8 mouse cellular contexts compared by ENCODE assay signal in the genomic region with DNA sequence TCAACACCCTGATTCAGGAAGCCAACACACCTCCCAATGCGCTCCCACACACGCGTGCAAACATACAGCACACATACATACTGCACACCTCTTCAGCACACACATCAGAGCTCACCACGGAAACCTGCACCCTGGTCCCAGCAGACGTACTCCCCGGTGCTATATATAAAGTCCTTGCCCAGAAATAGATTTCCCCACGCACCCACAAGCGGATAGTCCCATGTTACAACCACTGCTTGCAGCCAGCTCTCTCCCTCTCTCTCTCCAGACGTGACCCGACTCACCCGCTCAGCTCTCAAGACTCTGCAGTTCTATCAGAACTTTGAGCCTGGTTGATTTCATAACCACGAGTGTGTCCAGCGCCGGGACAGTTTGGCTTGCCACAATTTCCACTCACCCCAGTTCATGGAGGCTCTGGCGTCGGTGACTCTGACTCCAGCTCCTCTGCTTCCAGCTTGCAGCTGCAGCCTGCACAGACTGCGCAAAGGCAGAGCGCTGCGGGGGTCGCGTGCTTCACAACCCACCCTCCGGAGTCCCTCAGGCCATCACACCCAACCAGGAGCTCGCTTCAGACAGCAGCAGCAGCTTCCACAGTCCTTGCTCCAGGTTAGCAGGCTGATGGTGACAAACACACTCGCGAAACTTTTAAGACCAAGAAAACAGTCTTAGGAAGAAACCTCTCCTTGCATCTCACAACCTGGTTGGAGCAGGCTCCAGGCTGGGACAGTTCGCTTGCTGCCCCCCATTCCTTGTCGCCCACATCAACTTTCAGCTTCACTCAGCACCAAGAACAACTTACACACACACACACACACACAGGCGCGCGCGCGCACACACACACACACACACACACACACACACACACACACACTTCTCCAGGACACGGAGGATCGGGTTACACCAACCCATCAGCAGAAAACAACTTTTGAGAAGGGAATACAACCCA. TPM values are rescaled to one million over a fixed set of nuclear protein-coding genes. Genes with fewer than 3 reads are reported as not detected.
DNase-seq lines count a peak whose midpoint lies in the region; ATAC-seq and TF ChIP-seq lines count a peak whose summit lies in the region.

No protein-coding gene starts in this region.

- peak overlapping the region; percentile 71 for H3K4me2 ChIP-seq in forebrain, postnatal 0 days (ENCODE audit: low read depth)
- peak overlapping the region; percentile 66 for H3K4me2 ChIP-seq in liver, embryonic 15.5 days
- peak overlapping the region; percentile 81 for H3K4me2 ChIP-seq in neural tube, embryonic 13.5 days

- peak; percentile 5 for DNase-seq in cerebellum, adult 11 months
- peak; percentile 34 for DNase-seq in forebrain, postnatal 0 days
- peak; percentile 59 to 65 for DNase-seq in heart, postnatal 14 days
- DNase-seq in kidney, postnatal 4 days: peak; percentile 65 to 79
- DNase-seq in urinary bladder, postnatal 36 days (ENCODE audit: low spot score in 2 of 2): peak; percentile 46 to 67

- no peaks in the 10 kb centered on the region for H3K36me3 ChIP-seq in E14TG2a.4 (ENCODE audit: insufficient read depth, low read length)
- no peaks in the 10 kb centered on the region for H3K36me3 ChIP-seq in forebrain, postnatal 0 days (ENCODE audit: insufficient read depth)
- H3K36me3 ChIP-seq in liver, embryonic 15.5 days (replicated peaks): no peaks in the 10 kb centered on the region
- no peaks in the 10 kb centered on the region for H3K36me3 ChIP-seq in neural tube, embryonic 13.5 days

- peak overlapping the region; percentile 86 for H3K4me3 ChIP-seq in E14TG2a.4 (replicated peaks; ENCODE audit: low read length)
- peak overlapping the region; percentile 66 for H3K4me3 ChIP-seq in forebrain, postnatal 0 days (ENCODE audit: low read depth, low read length)
- H3K4me3 ChIP-seq in liver, embryonic 15.5 days (replicated peaks): peak overlapping the region; percentile 59
- H3K4me3 ChIP-seq in neural tube, embryonic 13.5 days: peak overlapping the region; percentile 62

- ATAC-seq in forebrain, postnatal 0 days: peak; percentile 14; the same call in 1 of the 2 replicates
- ATAC-seq in liver, embryonic 15.5 days (ENCODE audit: insufficient read depth): peak; percentile 32; the same call in 1 of the 2 replicates
- peak; percentile 66 for ATAC-seq in neural tube, embryonic 13.5 days (ENCODE audit: low read depth)

- peaks cover 40% of the 10 kb centered on the region for H3K27me3 ChIP-seq in E14TG2a.4 (ENCODE audit: insufficient read depth, low read length)
- H3K27me3 ChIP-seq in forebrain, postnatal 0 days (ENCODE audit: insufficient read depth, low read length): peaks cover 8% of the 10 kb centered on the region
- peaks cover 18% of the 10 kb centered on the region for H3K27me3 ChIP-seq in liver, embryonic 15.5 days
- no peaks in the 10 kb centered on the region for H3K27me3 ChIP-seq in neural tube, embryonic 13.5 days

- H3K4me1 ChIP-seq in E14TG2a.4 (replicated peaks; ENCODE audit: low read depth, low read length): peaks cover 9% of the 10 kb centered on the region
- no peaks in the 10 kb centered on the region for H3K4me1 ChIP-seq in forebrain, postnatal 0 days (ENCODE audit: insufficient read depth)
- 0 out of 2 replicates have a peak, but pooled peaks cover 5% of the 10 kb centered on the region for H3K4me1 ChIP-seq in liver, embryonic 15.5 days (replicated peaks)
- peaks cover 10% of the 10 kb centered on the region for H3K4me1 ChIP-seq in neural tube, embryonic 13.5 days (replicated peaks)

- no peak overlapping the region for H3K27ac ChIP-seq in forebrain, postnatal 0 days (ENCODE audit: low read depth, low read length)
- peak overlapping the region; percentile 19; the same call in 1 of the 2 replicates for H3K27ac ChIP-seq in liver, embryonic 15.5 days (replicated peaks)
- H3K27ac ChIP-seq in neural tube, embryonic 13.5 days (replicated peaks): peak overlapping the region; percentile 56

- H3K9me3 ChIP-seq in E14TG2a.4 (ENCODE audit: low read length): no peaks in the 10 kb centered on the region
- no peaks in the 10 kb centered on the region for H3K9me3 ChIP-seq in forebrain, postnatal 0 days (ENCODE audit: low read length)
- H3K9me3 ChIP-seq in liver, embryonic 15.5 days (replicated peaks): no peaks in the 10 kb centered on the region
- H3K9me3 ChIP-seq in neural tube, embryonic 13.5 days: no peaks in the 10 kb centered on the region

- H3K9ac ChIP-seq in forebrain, postnatal 0 days: peak overlapping the region; percentile 60
- peak overlapping the region; percentile 11; the same call in 1 of the 2 replicates for H3K9ac ChIP-seq in liver, embryonic 15.5 days
- H3K9ac ChIP-seq in neural tube, embryonic 13.5 days: peak overlapping the region; percentile 75

- intact Hi-C loops in heart, postnatal 14 days (cut with DNase I): loop anchor here (2.0 to 10.0 kb wide), 4 partner anchors 75 to 357 kb away; no protein-coding TSS in a partner anchor

- TF ChIP-seq CTCF in E14TG2a.4 (conservative IDR thresholded peaks at IDR 0.05; ENCODE audit: low read length): no peak
- no peak for TF ChIP-seq CTCF in forebrain, postnatal 0 days (IDR thresholded peaks at IDR 0.05; ENCODE audit: low read depth)

- 8% methylated on average over 34 of the region's 34 CpGs for WGBS in forebrain, postnatal 0 days
- 6% methylated on average over 34 of the region's 34 CpGs for WGBS in liver, embryonic 15.5 days (ENCODE audit: insufficient replicate concordance)
- WGBS in neural tube, embryonic 13.5 days: 7% methylated on average over 34 of the region's 34 CpGs

RNA-seq across cellular contexts. Expression of a gene that starts 1.2 kb away (rescaled TPM):
- 4.6 and 8.0 TPM in 2 replicates for total RNA-seq in forebrain, postnatal 0 days (2014; rRNA removed)
- polyA plus RNA-seq in forebrain, postnatal 0 days (2015; fragmentation: Nextera tagmentation; extraction: Ambion mirVana): 4.9 and 5.7 TPM in 2 replicates
- 100 to 1,000 TPM; 134 to 141 TPM for total RNA-seq in heart, postnatal 14 days (2021)
- 22.4 and 25.5 TPM in 2 replicates for polyA plus RNA-seq in liver, embryonic 15.5 days (2015; fragmentation: Nextera tagmentation; extraction: Ambion mirVana)
- 14.9 and 15.2 TPM in 2 replicates for polyA plus RNA-seq in neural tube, embryonic 13.5 days (2015; fragmentation: Nextera tagmentation; extraction: Ambion mirVana)

Comparison
In these comparisons a context has a peak if more than half of its experiments do, and no peak if none do; other contexts are left out.
1. DNase-seq: peak in every context shown above with its lines; median percentile 72 in kidney, postnatal 4 days; 62 in heart, postnatal 14 days; 56 in urinary bladder, postnatal 36 days; 34 in forebrain, postnatal 0 days; 5 in cerebellum, adult 11 months.
2. ATAC-seq: peak in every context shown above with its lines; median percentile 66 in neural tube, embryonic 13.5 days; 32 in liver, embryonic 15.5 days; 14 in forebrain, postnatal 0 days.
3. H3K9ac ChIP-seq: peak in every context shown above with its lines; median percentile 75 in neural tube, embryonic 13.5 days; 60 in forebrain, postnatal 0 days; 11 in liver, embryonic 15.5 days.